Mouse (Mus musculus) stomach, embryonic 14.5 days (tissue): ENCODE measurements at regions not wholly inside any gene's neighbourhood (a gene's known extent, or its start where the extent isn't known, plus 50 kb on each side); places are given as distances from the start of the nearest gene placed in this dataset.

Experiments
- ATAC-seq: fragments of 200-750 bp; cut with Nextera tagmentation; 2 replicates; pipeline ENCODE4 v1.8.0; 2017; ENCODE audit warnings: low read depth, moderate TSS enrichment; ENCODE audit not compliant: insufficient number of reproducible peaks, insufficient read depth, low FRiP score
- H3K27ac ChIP-seq: fragments of 300-500 bp; sonication (generic); 2 replicates; pipeline ENCODE4 v1.5.1; 2014; ENCODE audit warnings: mild to moderate bottlenecking, low read length, moderate library complexity, mixed read lengths
- H3K27me3 ChIP-seq: fragments of 300-500 bp; sonication (generic); 2 replicates; pipeline ENCODE4 v1.6.1; 2014; ENCODE audit warnings: low read length, control low read depth, mixed read lengths; ENCODE audit not compliant: control insufficient read depth, insufficient read depth
- H3K36me3 ChIP-seq: fragments of 300-500 bp; sonication (generic); 2 replicates; pipeline ENCODE4 v1.6.1; 2014; ENCODE audit warnings: mild to moderate bottlenecking, control low read depth, low read length, moderate library complexity, mixed read lengths; ENCODE audit not compliant: control insufficient read depth, insufficient read depth
- H3K4me1 ChIP-seq: fragments of 300-500 bp; sonication (generic); 2 replicates; pipeline ENCODE4 v1.6.1; 2014; ENCODE audit warnings: low read length, control low read depth, mixed read lengths; ENCODE audit not compliant: control insufficient read depth, insufficient read depth
- H3K4me2 ChIP-seq: fragments of 300-500 bp; sonication (generic); replicated peaks from 2 replicates; pipeline ENCODE4 v1.6.1; 2014; ENCODE audit warnings: low read depth, low read length, control low read depth
- H3K4me3 ChIP-seq: fragments of 300-500 bp; sonication (generic); 2 replicates; pipeline ENCODE4 v1.5.1; 2014; ENCODE audit warnings: low read depth, low read length, control low read depth
- H3K9ac ChIP-seq: fragments of 300-500 bp; sonication (generic); replicated peaks from 2 replicates; pipeline ENCODE4 v1.6.1; 2014; ENCODE audit warnings: low read depth, mild to moderate bottlenecking, control low read depth, low read length, moderate library complexity, mixed read lengths
- H3K9me3 ChIP-seq: fragments of 300-500 bp; sonication (generic); 2 replicates; pipeline ENCODE4 v1.6.1; 2016; ENCODE audit warnings: low read depth, low read length, control low read depth; ENCODE audit not compliant: control insufficient read depth
- WGBS: fragments of 180-500 bp; shearing (Covaris S2); extraction: QIAGEN DNeasy Blood & Tissue Kit; methylation state at CpG from one replicate; pipeline ENCODE4 v1.1.7; 2014; 5-methylcytosine and 5-hydroxymethylcytosine counted together

- H3K36me3 ChIP-seq: no peaks in the 10 kb centered on the region
- H3K9ac ChIP-seq: no peak overlapping the region
- H3K9me3 ChIP-seq: no peaks in the 10 kb centered on the region
- H3K4me1 ChIP-seq: peaks cover 47% of the 10 kb centered on the region
- no peak overlapping the region for H3K4me2 ChIP-seq
- H3K27ac ChIP-seq: peak overlapping the region; percentile 99
- H3K4me3 ChIP-seq: no peak overlapping the region
- H3K27me3 ChIP-seq: no peaks in the 10 kb centered on the region
- 88% methylated on average over 17 of the region's 17 CpGs for WGBS
- no peak for ATAC-seq
These were observed 96.4 kb downstream of the Cstad start for GRCm38 (mm10) chr2:30690925-30691856.

GRCm38 (mm10) chr2:30690307-30690706 lies 95.5 kb downstream of the Cstad start:
- Histone ChIP-seq H3K27me3 (no peaks in the 10 kb centered on the region), H3K4me2 (no peak overlapping the region), H3K4me3 (no peak overlapping the region), H3K27ac (peak overlapping the region; percentile 62; the same call in 1 of the 2 replicates), H3K36me3 (no peaks in the 10 kb centered on the region), H3K4me1 (peaks cover 46% of the 10 kb centered on the region), H3K9ac (no peak overlapping the region), H3K9me3 (no peaks in the 10 kb centered on the region)
- WGBS: 68% methylated on average over 11 of the region's 11 CpGs
- ATAC-seq: no peak

GRCm38 (mm10) chr2:30688402-30688801 lies 93.6 kb downstream of the Cstad start:
- no peak overlapping the region for H3K4me2 ChIP-seq
- no peaks in the 10 kb centered on the region for H3K9me3 ChIP-seq
- no peaks in the 10 kb centered on the region for H3K36me3 ChIP-seq
- WGBS: 83% methylated on average over 4 of the region's 4 CpGs
- no peak overlapping the region for H3K4me3 ChIP-seq
- no peak for ATAC-seq
- H3K27me3 ChIP-seq: no peaks in the 10 kb centered on the region
- H3K27ac ChIP-seq: no peak overlapping the region
- H3K4me1 ChIP-seq: peaks cover 41% of the 10 kb centered on the region
- no peak overlapping the region for H3K9ac ChIP-seq

GRCm38 (mm10) chr2:30687121-30687551 lies 92.3 kb downstream of the Cstad start:
- 0 out of 2 replicates have a peak, but pooled peaks have one; percentile 3 for ATAC-seq
- H3K4me2 ChIP-seq: peak overlapping the region; percentile 15; the same call in 1 of the 2 replicates
- H3K4me3 ChIP-seq: no peak overlapping the region
- no peaks in the 10 kb centered on the region for H3K36me3 ChIP-seq
- WGBS: 6% methylated on average over 23 of the region's 23 CpGs
- peak overlapping the region; percentile 21; the same call in 1 of the 2 replicates for H3K9ac ChIP-seq
- no peaks in the 10 kb centered on the region for H3K9me3 ChIP-seq
- H3K27ac ChIP-seq: peak overlapping the region; percentile 87
- no peaks in the 10 kb centered on the region for H3K27me3 ChIP-seq
- H3K4me1 ChIP-seq: peaks cover 33% of the 10 kb centered on the region

- Histone ChIP-seq H3K27me3 (no peaks in the 10 kb centered on the region), H3K4me2 (no peak overlapping the region), H3K4me1 (peaks cover 27% of the 10 kb centered on the region), H3K9me3 (no peaks in the 10 kb centered on the region), H3K27ac (peak overlapping the region; percentile 87; the same call in 1 of the 2 replicates), H3K9ac (no peak overlapping the region), H3K36me3 (no peaks in the 10 kb centered on the region), H3K4me3 (no peak overlapping the region)
- ATAC-seq: no peak
- 73% methylated on average over 6 of the region's 6 CpGs for WGBS
These were observed 91.5 kb downstream of the Cstad start for GRCm38 (mm10) chr2:30686359-30686758.

GRCm38 (mm10) chr2:30685137-30685860 lies 90.5 kb downstream of the Cstad start:
- H3K4me1 ChIP-seq: peaks cover 27% of the 10 kb centered on the region
- no peaks in the 10 kb centered on the region for H3K36me3 ChIP-seq
- H3K9ac ChIP-seq: no peak overlapping the region; the same call in 1 of the 2 replicates
- no peak overlapping the region for H3K4me3 ChIP-seq
- H3K27me3 ChIP-seq: no peaks in the 10 kb centered on the region
- peaks cover under 1% of the 10 kb centered on the region; the same call in 1 of the 2 replicates for H3K9me3 ChIP-seq
- peak overlapping the region; percentile 90 for H3K27ac ChIP-seq
- ATAC-seq: no peak
- 46% methylated on average over 10 of the region's 10 CpGs for whole genome bisulfite sequencing
- no peak overlapping the region for H3K4me2 ChIP-seq

GRCm38 (mm10) chr2:30684461-30684860 lies 89.6 kb downstream of the Cstad start:
- Histone ChIP-seq H3K4me1 (peaks cover 27% of the 10 kb centered on the region), H3K36me3 (no peaks in the 10 kb centered on the region), H3K27ac (no peak overlapping the region), H3K9me3 (peaks cover 5% of the 10 kb centered on the region; the same call in 1 of the 2 replicates), H3K9ac (no peak overlapping the region), H3K27me3 (no peaks in the 10 kb centered on the region), H3K4me3 (no peak overlapping the region), H3K4me2 (no peak overlapping the region)
- 91% methylated on average over 6 of the region's 6 CpGs for WGBS
- no peak for ATAC-seq

- H3K4me2 ChIP-seq: no peak overlapping the region
- H3K4me3 ChIP-seq: no peak overlapping the region
- peaks cover 5% of the 10 kb centered on the region; the same call in 1 of the 2 replicates for H3K9me3 ChIP-seq
- no peak for ATAC-seq
- H3K36me3 ChIP-seq: no peaks in the 10 kb centered on the region
- H3K27me3 ChIP-seq: no peaks in the 10 kb centered on the region
- H3K9ac ChIP-seq: no peak overlapping the region
- WGBS: 65% methylated on average over 5 of the region's 5 CpGs
- H3K4me1 ChIP-seq: peaks cover 30% of the 10 kb centered on the region
- no peak overlapping the region for H3K27ac ChIP-seq
These were observed 87.4 kb downstream of the Cstad start for GRCm38 (mm10) chr2:30682146-30682825.
